Mouse (Mus musculus): Measurements from ENCODE around the gene Manba.

DNA sequence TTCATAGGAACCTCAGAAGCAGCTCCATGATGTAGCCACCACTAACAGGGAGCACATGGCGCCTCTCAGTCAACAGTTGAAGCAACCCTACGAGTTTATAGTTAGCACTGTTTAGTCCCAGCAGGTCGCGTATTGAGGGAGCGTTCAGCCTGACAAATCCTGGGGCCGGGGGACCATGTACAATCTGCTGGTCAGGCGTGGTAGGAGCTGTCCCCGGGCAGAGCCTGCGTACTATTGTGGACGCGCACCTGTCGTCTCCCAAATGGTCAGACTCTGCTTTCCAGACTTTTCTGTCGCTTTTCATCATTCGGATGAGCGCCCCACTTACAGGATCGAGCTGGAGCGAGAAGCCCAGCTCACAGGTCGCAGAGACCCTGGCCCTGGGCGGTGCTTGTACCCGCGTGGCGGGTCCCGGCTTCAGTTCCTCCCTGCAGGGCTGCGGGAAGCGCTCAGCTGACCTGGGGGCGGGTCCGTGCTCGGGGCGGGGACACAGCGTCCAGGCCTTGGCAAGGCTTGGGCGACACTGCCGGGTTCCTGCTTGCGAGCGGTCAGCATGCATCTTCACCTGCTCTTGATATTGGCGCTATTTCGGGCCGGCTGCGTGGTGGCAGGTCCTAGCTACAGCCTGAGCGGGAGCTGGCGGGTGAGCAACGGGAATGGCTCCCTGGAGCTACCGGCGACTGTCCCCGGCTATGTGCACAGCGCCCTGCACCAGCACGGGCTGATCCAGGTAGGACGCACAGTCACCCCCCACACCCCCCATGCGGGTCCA lies at the start of gene Manba:
- TF ChIP-seq CTCF (IDR thresholded peaks at IDR 0.05) (no peak), EP300 (IDR thresholded peaks at IDR 0.05) (no peak)

All from lung, postnatal 0 days (tissue).